Mouse (Mus musculus) v-Abl transformed pro-B cells (cell line): ENCODE measurements around the gene Ecpas.

ENCODE experiments used
- in situ Hi-C, 2 experiments: fragments of 400-800 bp; cut with MboI; formaldehyde crosslinking; loops; one replicate each; pipeline ENCODE4 v1.15.1; 2025; ENCODE audit not compliant: unreplicated experiment in 2 of 2

Ecpas gene

GRCm38 (mm10) chr4:58912629-58913335, at the start of gene Ecpas:
TSS of gene Ecpas (minus strand) at chr4:58912749.
- in situ Hi-C loops: loop anchor here in 1 of 2 experiments (5.0 kb wide), 1 partner anchor 75 kb away; the partner anchor contains the start of gene Ptgr1

GRCm38 (mm10) chr4:58961719-58962118, 49.2 kb upstream of the Ecpas start:
- in situ Hi-C loops: no loop called here

GRCm38 (mm10) chr4:58952630-58953029, 40.1 kb upstream of the Ecpas start:
- in situ Hi-C loops: no loop called here

GRCm38 (mm10) chr4:58948391-58948790, 35.8 kb upstream of the Ecpas start:
- in situ Hi-C loops: no loop called here

GRCm38 (mm10) chr4:58944695-58945094, 32.1 kb upstream of the Ecpas start:
- in situ Hi-C loops: no loop called here

- in situ Hi-C loops: no loop called here
Measured at GRCm38 (mm10) chr4:58944206-58944553, 31.6 kb upstream of the Ecpas start.

- in situ Hi-C loops: no loop called here
Measured at GRCm38 (mm10) chr4:58943420-58944205, 31.1 kb upstream of the Ecpas start, which contains the start of gene Zkscan16. TSS of gene Zkscan16 (plus strand) at chr4:58943628.

GRCm38 (mm10) chr4:58942942-58943341, 30.4 kb upstream of the Ecpas start:
- in situ Hi-C loops: no loop called here

GRCm38 (mm10) chr4:58941638-58942037, 29.1 kb upstream of the Ecpas start:
- in situ Hi-C loops: no loop called here

- in situ Hi-C loops: loop anchor here in 1 of 2 experiments (5.0 kb wide), 1 partner anchor 51 kb away; the partner anchor contains the start of gene Ptgr1
Measured at GRCm38 (mm10) chr4:58935846-58936245, 23.3 kb upstream of the Ecpas start.

- in situ Hi-C loops: loop anchor here in 1 of 2 experiments (5.0 kb wide), 1 partner anchor 52 kb away; the partner anchor contains the start of gene Ptgr1
Measured at GRCm38 (mm10) chr4:58934746-58935476, 22.4 kb upstream of the Ecpas start.

- in situ Hi-C loops: no loop called here
Measured at GRCm38 (mm10) chr4:58934308-58934707, 21.8 kb upstream of the Ecpas start.

- in situ Hi-C loops: no loop called here
Measured at GRCm38 (mm10) chr4:58932541-58932940, 20.0 kb upstream of the Ecpas start.

- in situ Hi-C loops: no loop called here
Measured at GRCm38 (mm10) chr4:58927661-58928060, 15.1 kb upstream of the Ecpas start.

- in situ Hi-C loops: no loop called here
Measured at GRCm38 (mm10) chr4:58926120-58926519, 13.6 kb upstream of the Ecpas start.

GRCm38 (mm10) chr4:58925664-58926063, 13.1 kb upstream of the Ecpas start:
- in situ Hi-C loops: no loop called here

- in situ Hi-C loops: no loop called here
Measured at GRCm38 (mm10) chr4:58923933-58924332, 11.4 kb upstream of the Ecpas start.

- in situ Hi-C loops: no loop called here
Measured at GRCm38 (mm10) chr4:58915081-58915826, 2.7 kb upstream of the Ecpas start.

GRCm38 (mm10) chr4:58913336-58914026, 932 bp upstream of the Ecpas start:
- in situ Hi-C loops: loop anchor here in 1 of 2 experiments (5.0 kb wide), 1 partner anchor 74 kb away; the partner anchor contains the start of gene Ptgr1
